30 mouse cellular contexts compared by ENCODE assay signal in the genomic region with DNA sequence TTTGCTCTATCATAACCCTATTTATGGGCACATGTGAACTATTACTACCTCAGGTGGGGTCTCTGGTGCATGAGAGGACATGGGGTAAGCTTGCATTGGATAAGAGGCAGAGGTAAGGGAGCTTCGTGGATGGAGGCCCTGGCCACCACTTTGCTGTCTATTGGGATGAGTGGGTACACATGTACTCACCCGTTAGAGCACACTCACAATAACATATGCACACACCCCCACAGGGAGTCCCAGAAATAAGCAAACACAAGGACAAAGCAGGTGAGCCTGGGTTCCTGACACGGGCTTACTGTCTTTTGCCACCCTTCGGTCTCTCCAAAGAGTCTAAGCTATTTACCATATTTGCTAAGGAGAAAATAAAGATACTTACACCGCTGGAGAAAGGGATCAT.
"Had no signal": no experiment of that assay in that cellular context is flagged by ENCODE, and none has a peak within 500 bp of the region (broad histone marks: within the 10 kb centered on the region; RNA-seq: fewer than 3 reads in every experiment).

No protein-coding gene starts in this region.

- H3K4me2 ChIP-seq: limb, embryonic 12.5 days; limb, embryonic 13.5 days; limb, embryonic 15.5 days; liver, embryonic 11.5 days; liver, embryonic 12.5 days; liver, embryonic 13.5 days; liver, embryonic 15.5 days; lung, embryonic 14.5 days; lung, embryonic 15.5 days; midbrain, embryonic 12.5 days; midbrain, embryonic 13.5 days; neural tube, embryonic 12.5 days had no signal

- ATAC-seq: liver, embryonic 12.5 days; liver, postnatal 0 days; lung, postnatal 0 days; midbrain, embryonic 13.5 days; midbrain, embryonic 16.5 days had no signal

- H3K27me3 ChIP-seq: limb, embryonic 12.5 days; limb, embryonic 13.5 days; limb, embryonic 15.5 days; liver, embryonic 12.5 days; liver, embryonic 13.5 days; liver, embryonic 15.5 days; lung, embryonic 15.5 days; megakaryocyte, embryonic 14.5 days; midbrain, embryonic 12.5 days; midbrain, embryonic 13.5 days; neural tube, embryonic 12.5 days had no signal

- H3K27ac ChIP-seq: limb, embryonic 10.5 days; limb, embryonic 12.5 days; limb, embryonic 13.5 days; limb, embryonic 15.5 days; liver, embryonic 12.5 days; liver, embryonic 13.5 days; liver, embryonic 14.5 days; liver, embryonic 15.5 days; lung, embryonic 15.5 days; macrophage; midbrain, embryonic 10.5 days; midbrain, embryonic 12.5 days; midbrain, embryonic 13.5 days; neural tube, embryonic 12.5 days had no signal

- H3K9me3 ChIP-seq: limb, embryonic 10.5 days; limb, embryonic 12.5 days; limb, embryonic 13.5 days; limb, embryonic 15.5 days; liver, embryonic 12.5 days; liver, embryonic 13.5 days; liver, embryonic 15.5 days; lung, embryonic 15.5 days; megakaryocyte, embryonic 14.5 days; midbrain, embryonic 10.5 days; midbrain, embryonic 12.5 days; midbrain, embryonic 13.5 days; neural tube, embryonic 12.5 days had no signal

- H3K4me1 ChIP-seq: limb, embryonic 10.5 days; limb, embryonic 12.5 days; limb, embryonic 13.5 days; limb, embryonic 15.5 days; liver, embryonic 12.5 days; liver, embryonic 13.5 days; liver, embryonic 15.5 days; lung, embryonic 15.5 days; megakaryocyte, embryonic 14.5 days; midbrain, embryonic 10.5 days; midbrain, embryonic 12.5 days; midbrain, embryonic 13.5 days; neural tube, embryonic 12.5 days had no signal

- H3K4me3 ChIP-seq: limb, embryonic 10.5 days; limb, embryonic 12.5 days; limb, embryonic 13.5 days; limb, embryonic 15.5 days; liver, embryonic 12.5 days; liver, embryonic 13.5 days; liver, embryonic 15.5 days; lung, embryonic 15.5 days; megakaryocyte, embryonic 14.5 days; midbrain, embryonic 10.5 days; midbrain, embryonic 12.5 days; midbrain, embryonic 13.5 days; myocyte; neural tube, embryonic 12.5 days had no signal

- H3K9ac ChIP-seq: limb, embryonic 12.5 days; limb, embryonic 13.5 days; limb, embryonic 15.5 days; liver, embryonic 12.5 days; liver, embryonic 13.5 days; liver, embryonic 14.5 days; liver, embryonic 15.5 days; liver, postnatal 0 days; lung, embryonic 14.5 days; lung, embryonic 15.5 days; midbrain, embryonic 12.5 days; midbrain, embryonic 13.5 days; neural tube, embryonic 12.5 days had no signal

- DNase-seq: left cerebral cortex, postnatal 4 days; liver; liver, embryonic 13.5 days; liver, postnatal 0 days; lung, adult 18-20 months; lung, adult 2 months; lung, embryonic 14.5 days; lung, postnatal 10 days; lung, postnatal 14 days; lung, postnatal 36 days; lung, postnatal 4 days; midbrain, embryonic 14.5 days had no signal

- H3K36me3 ChIP-seq: limb, embryonic 10.5 days; limb, embryonic 12.5 days; limb, embryonic 13.5 days; limb, embryonic 15.5 days; liver, embryonic 12.5 days; liver, embryonic 13.5 days; liver, embryonic 15.5 days; lung, embryonic 15.5 days; midbrain, embryonic 10.5 days; midbrain, embryonic 12.5 days; midbrain, embryonic 13.5 days; neural tube, embryonic 12.5 days had no signal
